Mouse (Mus musculus): ENCODE measurements around the gene Pced1b. TPM values are rescaled to one million over a fixed set of nuclear protein-coding genes. Genes with fewer than 3 reads are reported as not detected.

The Pced1b gene
- total RNA-seq, 2 experiments from 2014 or later = 2.3 to 2.5 TPM

- no peak for DNase-seq (ENCODE audit: low spot score)
- intact Hi-C loops (cut with DNase I) = no loop called here
Observed at GRCm38 (mm10) chr15:97281712-97282571, 35.0 kb downstream of the Pced1b start.

GRCm38 (mm10) chr15:97282572-97282881, 35.6 kb downstream of the Pced1b start:
- intact Hi-C loops (cut with DNase I) = no loop called here
- DNase-seq (ENCODE audit: low spot score) = no peak

GRCm38 (mm10) chr15:97284201-97284600, 37.3 kb downstream of the Pced1b start:
- intact Hi-C loops (cut with DNase I) = no loop called here
- DNase-seq (ENCODE audit: low spot score) = no peak

- no peak for DNase-seq (ENCODE audit: low spot score)
- intact Hi-C loops (cut with DNase I) = no loop called here
Observed at GRCm38 (mm10) chr15:97285665-97286212, 38.8 kb downstream of the Pced1b start.

DNA sequence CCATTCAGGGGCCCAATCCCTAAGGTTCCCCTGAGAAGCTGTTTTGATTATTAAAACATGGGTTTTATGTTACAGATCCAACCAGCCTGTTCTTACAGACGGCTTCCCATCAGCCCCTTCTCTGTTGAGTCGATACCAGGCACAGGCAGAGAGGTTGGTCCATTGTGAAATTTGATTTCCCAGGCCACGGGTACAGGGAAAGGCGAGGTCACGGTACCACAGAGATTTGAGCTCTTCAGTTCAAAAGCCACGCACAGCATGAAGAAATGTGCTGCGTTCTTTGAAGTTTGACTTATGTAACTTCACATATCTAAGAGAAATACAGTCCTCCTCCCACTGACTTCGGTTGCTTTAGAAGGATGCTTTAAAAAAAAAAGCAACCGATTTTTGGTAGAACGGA, 39.8 kb downstream of the Pced1b start:
- DNase-seq (ENCODE audit: low spot score) = no peak
- intact Hi-C loops (cut with DNase I) = no loop called here

GRCm38 (mm10) chr15:97287436-97288143, 40.7 kb downstream of the Pced1b start:
- intact Hi-C loops (cut with DNase I) = no loop called here
- DNase-seq (ENCODE audit: low spot score) = no peak

- intact Hi-C loops (cut with DNase I) = no loop called here
- no peak for DNase-seq (ENCODE audit: low spot score)
Observed at GRCm38 (mm10) chr15:97288690-97289089, 41.8 kb downstream of the Pced1b start.

DNA sequence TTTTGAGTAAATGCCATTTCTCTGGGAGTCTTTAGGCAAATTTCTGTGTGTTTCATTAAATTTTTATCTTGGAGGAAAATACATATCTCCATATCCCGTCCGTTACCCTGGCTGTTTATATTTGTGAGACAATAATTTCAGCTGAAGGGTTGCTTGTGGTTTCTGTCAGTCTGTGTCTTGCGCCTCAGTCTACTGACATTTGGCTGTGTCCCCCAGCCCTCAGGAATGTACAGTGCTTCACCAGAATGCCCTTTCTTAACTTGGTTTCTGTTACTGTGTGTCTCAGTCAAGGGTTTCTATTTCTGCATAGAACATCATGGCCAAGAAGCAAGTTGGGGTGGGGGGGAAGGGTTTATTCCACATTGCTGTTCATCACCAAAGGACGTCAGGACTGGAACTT, 42.3 kb downstream of the Pced1b start:
- no peak for DNase-seq (ENCODE audit: low spot score)
- intact Hi-C loops (cut with DNase I) = no loop called here

DNA sequence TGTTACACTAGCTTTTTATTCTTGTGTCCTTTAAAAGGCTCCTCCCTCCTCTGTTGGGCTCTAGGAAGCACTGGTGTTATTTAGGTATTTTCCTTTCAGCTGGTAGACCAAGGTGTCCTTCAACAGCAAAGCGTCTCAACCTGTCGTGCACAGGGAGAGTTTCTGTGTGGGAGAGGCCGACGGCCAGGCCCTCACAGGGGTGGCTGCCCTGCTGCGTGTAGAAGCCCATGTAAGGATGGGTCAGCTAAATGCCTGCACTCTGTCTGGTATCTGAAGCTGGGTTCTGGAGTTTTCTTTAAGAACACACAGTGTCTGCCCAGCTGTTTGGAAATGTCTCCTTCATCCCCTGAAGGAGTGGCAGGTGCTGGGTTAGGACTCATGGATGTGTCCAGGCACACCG, 43.4 kb downstream of the Pced1b start:
- intact Hi-C loops (cut with DNase I) = no loop called here
- DNase-seq (ENCODE audit: low spot score) = no peak

GRCm38 (mm10) chr15:97291291-97292050, 44.6 kb downstream of the Pced1b start:
- DNase-seq (ENCODE audit: low spot score) = peak; percentile 33
- intact Hi-C loops (cut with DNase I) = no loop called here

- intact Hi-C loops (cut with DNase I) = no loop called here
- no peak for DNase-seq (ENCODE audit: low spot score)
Observed at GRCm38 (mm10) chr15:97307935-97308334, 61.0 kb downstream of the Pced1b start.

- no peak for DNase-seq (ENCODE audit: low spot score)
- intact Hi-C loops (cut with DNase I) = no loop called here
Observed at GRCm38 (mm10) chr15:97309533-97309932, 62.6 kb downstream of the Pced1b start.

- intact Hi-C loops (cut with DNase I) = no loop called here
- DNase-seq (ENCODE audit: low spot score) = no peak
Observed at GRCm38 (mm10) chr15:97310251-97310650, 63.3 kb downstream of the Pced1b start.

DNA sequence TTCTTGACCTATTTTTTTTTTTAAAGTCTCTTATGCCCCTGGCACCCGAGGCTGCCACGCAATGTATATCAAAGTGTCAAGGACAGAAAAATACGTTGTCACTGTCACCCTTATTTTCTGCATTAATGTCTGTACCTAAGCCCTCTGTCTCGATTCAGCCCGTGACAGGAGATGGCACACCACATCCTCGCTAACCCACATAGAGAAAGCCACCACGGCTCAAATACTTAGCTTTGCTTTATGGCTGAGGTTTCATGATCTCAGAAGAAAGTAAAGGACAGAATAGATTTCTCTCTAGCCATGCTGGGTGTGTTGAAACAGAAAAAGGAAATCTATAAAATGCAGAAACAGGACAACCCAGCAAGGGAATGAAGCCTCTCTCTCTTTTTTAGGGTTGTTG, 64.3 kb downstream of the Pced1b start:
- intact Hi-C loops (cut with DNase I) = no loop called here
- DNase-seq (ENCODE audit: low spot score) = no peak

- no peak for DNase-seq (ENCODE audit: low spot score)
- intact Hi-C loops (cut with DNase I) = no loop called here
Observed at GRCm38 (mm10) chr15:97311937-97312336, 65.0 kb downstream of the Pced1b start.

DNA sequence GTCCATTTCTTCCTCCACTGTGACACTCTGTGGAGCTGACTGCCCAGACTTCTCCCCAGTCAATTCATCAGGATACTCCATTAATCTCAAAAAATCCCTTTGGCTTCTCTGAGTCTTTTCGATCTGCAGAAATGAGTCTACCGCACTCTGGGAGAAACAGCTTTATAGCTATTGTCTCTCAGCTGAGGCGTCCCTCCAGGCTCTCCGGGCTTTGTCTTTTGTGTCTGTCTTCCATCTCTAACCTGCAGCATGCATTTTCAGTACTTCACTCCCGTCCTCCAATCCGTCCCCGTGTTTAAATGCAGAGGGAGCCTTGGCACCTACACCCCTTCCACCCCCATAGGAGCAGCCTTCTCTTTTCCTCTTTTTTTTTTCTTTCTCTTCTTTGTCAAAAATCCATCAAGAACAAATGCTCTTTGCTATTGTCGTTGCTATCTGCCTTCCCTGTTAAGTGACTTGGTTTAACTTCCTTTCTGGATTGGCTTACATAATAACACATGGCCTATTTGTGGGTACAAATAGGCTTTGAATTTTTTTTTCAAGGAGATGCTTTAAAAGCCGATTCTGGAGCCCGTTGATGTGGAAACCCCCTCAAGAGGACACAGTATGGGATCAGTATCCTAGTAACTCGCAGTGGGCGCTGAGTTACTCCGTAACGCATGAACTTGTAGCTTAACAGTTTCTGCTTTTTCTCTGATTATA, 68.0 kb downstream of the Pced1b start:
- intact Hi-C loops (cut with DNase I) = no loop called here

GRCm38 (mm10) chr15:97315422-97315757, 68.5 kb downstream of the Pced1b start:
- no peak for DNase-seq (ENCODE audit: low spot score)
- intact Hi-C loops (cut with DNase I) = no loop called here

More for the DNA sequence above, 68.0 kb downstream of the Pced1b start:
- no peak for DNase-seq (ENCODE audit: low spot score)

DNA sequence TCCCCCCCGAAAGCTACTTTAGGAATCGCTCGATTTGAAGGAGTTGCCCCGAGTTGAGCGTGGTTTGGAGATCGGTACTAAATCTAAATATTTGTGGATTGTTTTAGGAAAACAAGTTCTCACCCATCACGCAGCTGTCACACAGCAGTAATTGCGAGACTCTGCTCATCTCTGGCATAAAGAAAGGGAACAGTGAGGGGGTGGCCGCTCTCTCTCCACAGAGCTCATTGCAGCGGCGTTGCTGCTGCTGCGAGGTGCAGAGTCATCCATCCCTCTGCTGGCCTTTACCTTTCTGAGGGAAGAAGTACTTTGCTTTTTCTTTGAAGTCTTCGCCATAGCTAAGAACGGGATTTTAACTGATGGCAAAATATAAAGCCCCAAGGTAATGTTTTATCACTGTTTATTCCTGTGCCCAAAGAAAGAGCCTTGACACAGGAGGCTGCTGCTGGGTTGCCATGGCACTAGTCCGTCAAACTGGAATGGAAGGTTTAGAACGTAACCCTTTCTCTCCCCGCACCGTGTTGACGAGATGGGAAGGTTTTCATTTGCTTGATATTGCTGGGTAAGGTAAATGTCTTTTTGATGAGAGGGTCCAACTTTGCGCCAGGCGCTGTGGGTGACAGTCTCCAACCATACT, 71.6 kb downstream of the Pced1b start:
- intact Hi-C loops (cut with DNase I) = no loop called here
- no peak for DNase-seq (ENCODE audit: low spot score)

GRCm38 (mm10) chr15:97322821-97323220, 75.9 kb downstream of the Pced1b start:
- intact Hi-C loops (cut with DNase I) = loop anchor here (10.0 kb wide), 1 partner anchor 282 kb away; no protein-coding TSS in a partner anchor
- DNase-seq (ENCODE audit: low spot score) = no peak

All from heart, postnatal 25 days (tissue).